Mouse (Mus musculus) brain, embryonic 18.5 days (tissue): ENCODE measurements around the gene Usp54.

Experiments used
- DNase-seq: peaks from one replicate; pipeline ENCODE4 v3.0.0-alpha.2; 2012; ENCODE audit warnings: low read depth, low spot score

Gene Usp54

DNA sequence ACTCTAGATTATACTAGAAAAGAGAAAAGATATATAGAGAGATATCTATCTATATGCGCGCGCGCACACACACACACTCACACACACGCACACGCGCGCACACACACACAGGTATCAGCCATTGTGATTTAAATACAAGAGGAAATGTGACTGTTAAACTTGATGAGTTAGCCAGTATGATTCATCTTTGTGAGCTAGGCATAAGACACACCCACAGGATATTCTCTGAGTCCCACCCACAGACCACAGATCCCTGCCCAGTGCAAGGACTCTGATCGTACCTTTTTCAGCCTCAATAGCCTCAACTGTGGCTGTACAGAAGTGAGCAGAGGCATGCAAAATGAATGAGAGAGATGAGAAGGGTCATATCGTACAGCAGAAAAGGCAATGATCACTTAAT lies 137.9 kb downstream of the Usp54 start:
- DNase-seq = no peak

DNA sequence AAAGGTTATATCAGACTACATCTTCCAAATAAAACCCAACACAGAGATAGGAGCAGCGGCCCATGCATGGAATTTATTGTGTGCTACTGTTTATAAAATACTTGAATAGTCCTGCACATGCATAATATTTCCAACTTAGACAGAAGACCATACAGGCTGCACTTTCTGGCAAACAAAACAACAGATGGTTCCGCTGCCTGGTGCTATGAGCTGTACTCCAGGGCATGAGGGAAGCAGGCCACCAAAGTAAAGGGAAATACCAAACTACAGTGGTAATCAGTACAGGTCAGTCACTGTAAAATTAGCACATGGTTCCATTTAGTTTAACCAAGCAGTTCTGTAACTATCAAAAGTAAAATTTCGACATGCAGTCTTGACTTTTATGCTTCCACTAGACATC lies 140.9 kb downstream of the Usp54 start:
- DNase-seq = no peak
